In the genomic region with DNA sequence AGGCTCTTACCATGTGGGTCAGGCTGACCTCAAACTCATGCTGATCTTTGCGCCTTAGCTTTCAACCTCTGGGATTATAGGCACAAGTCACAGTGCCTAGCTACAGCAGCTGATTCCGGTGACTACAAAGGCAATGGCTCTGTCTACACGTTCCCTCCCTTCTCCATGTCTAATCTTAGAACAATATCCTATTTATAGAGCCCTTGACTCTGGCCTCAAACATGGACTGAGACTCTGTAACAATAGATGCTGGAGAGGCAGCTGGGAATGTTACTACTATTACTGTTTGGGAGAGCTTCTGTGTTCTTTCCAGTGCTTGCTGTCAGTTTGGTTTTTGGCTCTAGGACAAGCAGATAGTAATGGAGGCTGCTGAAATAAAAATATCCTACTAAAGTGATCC, we compare ENCODE assay signal across 19 mouse cellular contexts.
DNase-seq lines count a peak whose midpoint lies in the region; ATAC-seq and TF ChIP-seq lines count a peak whose summit lies in the region.
"Had no signal": no experiment of that assay in that cellular context is flagged by ENCODE, and none has a peak within 500 bp of the region (broad histone marks: within the 10 kb centered on the region; RNA-seq: fewer than 3 reads in every experiment).

No protein-coding gene starts in this region.

- no peak overlapping the region for H3K9ac ChIP-seq in intestine, embryonic 14.5 days (ENCODE audit: low read length)
- H3K9ac ChIP-seq in intestine, embryonic 16.5 days (ENCODE audit: low read depth, low read length) = no peak overlapping the region
- no peak overlapping the region for H3K9ac ChIP-seq in heart, embryonic 13.5 days
- no peak overlapping the region for H3K9ac ChIP-seq in limb, embryonic 14.5 days (ENCODE audit: low read depth, low read length, severe bottlenecking)
- H3K9ac ChIP-seq: liver, embryonic 12.5 days; lung, embryonic 14.5 days had no signal

- H3K27me3 ChIP-seq in intestine, embryonic 14.5 days (replicated peaks; ENCODE audit: control insufficient read depth, insufficient read depth, low read length) = no peaks in the 10 kb centered on the region
- no peaks in the 10 kb centered on the region for H3K27me3 ChIP-seq in intestine, embryonic 16.5 days (replicated peaks; ENCODE audit: control insufficient read depth, insufficient read depth, low read length)
- H3K27me3 ChIP-seq in heart, embryonic 13.5 days (replicated peaks) = no peaks in the 10 kb centered on the region
- no peaks in the 10 kb centered on the region for H3K27me3 ChIP-seq in limb, embryonic 14.5 days (ENCODE audit: control insufficient read depth, insufficient read depth, low read length)
- H3K27me3 ChIP-seq: liver, embryonic 12.5 days had no signal

- no peak for ATAC-seq in intestine, embryonic 14.5 days (replicated peaks; ENCODE audit: low FRiP score, low TSS enrichment, low read depth)
- ATAC-seq in intestine, embryonic 16.5 days = no peak
- ATAC-seq in heart, embryonic 13.5 days (ENCODE audit: extremely low read depth, insufficient number of reproducible peaks, low FRiP score, low TSS enrichment) = 0 out of 2 replicates have a peak, but pooled peaks have one; percentile 38
- ATAC-seq in limb, embryonic 14.5 days (ENCODE audit: low FRiP score, low read depth) = peak; percentile 88
- ATAC-seq: hindbrain, postnatal 0 days; liver, embryonic 12.5 days had no signal

- H3K4me3 ChIP-seq in intestine, embryonic 14.5 days (ENCODE audit: low read depth, low read length) = no peak overlapping the region
- H3K4me3 ChIP-seq in intestine, embryonic 16.5 days (ENCODE audit: low read length) = no peak overlapping the region
- no peak overlapping the region for H3K4me3 ChIP-seq in heart, embryonic 13.5 days
- no peak overlapping the region for H3K4me3 ChIP-seq in limb, embryonic 14.5 days (replicated peaks; ENCODE audit: low read length)
- H3K4me3 ChIP-seq: layer of hippocampus, adult 2 months; liver, embryonic 12.5 days had no signal

- H3K36me3 ChIP-seq in intestine, embryonic 14.5 days (ENCODE audit: control insufficient read depth, insufficient read depth, low read length) = no peaks in the 10 kb centered on the region
- no peaks in the 10 kb centered on the region for H3K36me3 ChIP-seq in intestine, embryonic 16.5 days (ENCODE audit: control insufficient read depth, insufficient read depth, low read length)
- H3K36me3 ChIP-seq in heart, embryonic 13.5 days = no peaks in the 10 kb centered on the region
- H3K36me3 ChIP-seq in limb, embryonic 14.5 days (ENCODE audit: control insufficient read depth, insufficient read depth, low read length) = no peaks in the 10 kb centered on the region
- H3K36me3 ChIP-seq: liver, embryonic 12.5 days had no signal

- no peak overlapping the region for H3K4me2 ChIP-seq in intestine, embryonic 14.5 days (ENCODE audit: low read length)
- no peak overlapping the region for H3K4me2 ChIP-seq in intestine, embryonic 16.5 days (ENCODE audit: low read depth, low read length)
- H3K4me2 ChIP-seq in heart, embryonic 13.5 days = peak overlapping the region; percentile 38
- no peak overlapping the region for H3K4me2 ChIP-seq in limb, embryonic 14.5 days (replicated peaks; ENCODE audit: low read depth, low read length, severe bottlenecking)
- H3K4me2 ChIP-seq: liver, embryonic 12.5 days; lung, embryonic 14.5 days had no signal

- H3K4me1 ChIP-seq in intestine, embryonic 14.5 days (replicated peaks; ENCODE audit: control insufficient read depth, insufficient read depth, low read length) = no peaks in the 10 kb centered on the region
- no peaks in the 10 kb centered on the region for H3K4me1 ChIP-seq in intestine, embryonic 16.5 days (ENCODE audit: control insufficient read depth, insufficient read depth, low read length)
- peaks cover 31% of the 10 kb centered on the region for H3K4me1 ChIP-seq in heart, embryonic 13.5 days
- H3K4me1 ChIP-seq in limb, embryonic 14.5 days (ENCODE audit: control insufficient read depth, insufficient read depth, low read length) = no peaks in the 10 kb centered on the region
- H3K4me1 ChIP-seq: liver, embryonic 12.5 days had no signal

- TF ChIP-seq POLR2A in limb, embryonic 14.5 days (IDR thresholded peaks at IDR 0.05; ENCODE audit: borderline replicate concordance, extremely low read depth, insufficient read depth, insufficient read length) = no peak

- 64% methylated on average over 3 of the region's 3 CpGs for WGBS in intestine, embryonic 14.5 days
- 53% methylated on average over 3 of the region's 3 CpGs for WGBS in intestine, embryonic 16.5 days
- 19% methylated on average over 3 of the region's 3 CpGs for WGBS in heart, embryonic 13.5 days
- 71% methylated on average over 3 of the region's 3 CpGs for WGBS in limb, embryonic 14.5 days

- H3K27ac ChIP-seq in intestine, embryonic 14.5 days (ENCODE audit: low read depth) = no peak overlapping the region
- H3K27ac ChIP-seq in intestine, embryonic 16.5 days (ENCODE audit: low read length) = no peak overlapping the region
- peak overlapping the region; percentile 90 for H3K27ac ChIP-seq in heart, embryonic 13.5 days (replicated peaks)
- no peak overlapping the region for H3K27ac ChIP-seq in limb, embryonic 14.5 days (replicated peaks; ENCODE audit: low read depth, low read length)
- H3K27ac ChIP-seq: hindbrain, postnatal 0 days; layer of hippocampus, adult 2 months; liver, embryonic 12.5 days had no signal

- peak; percentile 31 for DNase-seq in intestine, embryonic 14.5 days (ENCODE audit: low spot score)
- DNase-seq in heart, adult 8-10 months (ENCODE audit: low spot score) = peak; percentile 26
- peak; percentile 45 for DNase-seq in limb, embryonic 14.5 days (ENCODE audit: low spot score)
- no peak for DNase-seq in adipocyte (ENCODE audit: low spot score)
- DNase-seq in layer of hippocampus, postnatal 36 days = no peak
- DNase-seq: cerebellum, adult 8-10 months; gastrocnemius, postnatal 14 days; kidney, adult 18-20 months; kidney, postnatal 10 days; lung, embryonic 14.5 days; lung, postnatal 36 days; right cerebral cortex, postnatal 14 days; spleen, adult 18-20 months; thymus, postnatal 25 days had no signal

- no peaks in the 10 kb centered on the region for H3K9me3 ChIP-seq in intestine, embryonic 14.5 days (ENCODE audit: control insufficient read depth, low read length)
- H3K9me3 ChIP-seq in intestine, embryonic 16.5 days (ENCODE audit: control insufficient read depth, low read length) = no peaks in the 10 kb centered on the region
- peaks cover 2% of the 10 kb centered on the region; the same call in 1 of the 2 replicates for H3K9me3 ChIP-seq in heart, embryonic 13.5 days
- H3K9me3 ChIP-seq in limb, embryonic 14.5 days (ENCODE audit: control insufficient read depth, low read length) = no peaks in the 10 kb centered on the region

Comparison
In these comparisons a context has a peak if more than half of its experiments do, and no peak if none do; other contexts are left out.
1. ATAC-seq: peak in heart, embryonic 13.5 days (single experiment) and limb, embryonic 14.5 days (single experiment); none in intestine, embryonic 14.5 days (single experiment) and intestine, embryonic 16.5 days (single experiment).
2. DNase-seq: peak in intestine, embryonic 14.5 days (single experiment), heart, adult 8-10 months (single experiment) and limb, embryonic 14.5 days (single experiment); none in adipocyte (single experiment) and layer of hippocampus, postnatal 36 days (0 of 2).